Mouse (Mus musculus) adrenal gland, postnatal 36 days (tissue): ENCODE measurements around the gene Olfr279. TPM values are rescaled to one million over a fixed set of nuclear protein-coding genes. Genes with fewer than 3 reads are reported as not detected.

Experiments
- microRNA-seq: library from miRNA; unstranded; fragments of <30 nt; microRNA quantifications from one replicate; pipeline ENCODE4 v1.2.0, GENCODE M21; 2021
- total RNA-seq, 2 experiments: library from RNA; stranded (reverse); gene quantifications; 2 replicates each; pipeline ENCODE4 v1.2.3; 2021

Olfr279 gene
- total RNA-seq, 2 experiments from 2014 or later = not detected

Small RNA genes lying within 50 kb of the gene (microRNA-seq; reads per million reads assigned to microRNA genes)
- 16.2 reads per million, percentile 31 among the genes with 10 or more reads in this experiment for gene Mir1291

Other genes starting within 250 kb of the Olfr279 start
- not detected for gene H1fnt, start 235.1 kb upstream of the Olfr279 start, total RNA-seq
- gene Zfp641, start 196.2 kb upstream of the Olfr279 start, total RNA-seq = 1 to 10 TPM; 3.7 to 4.1 TPM
- gene Olfr285, start 175.0 kb upstream of the Olfr279 start, total RNA-seq = not detected
- not detected for gene Olfr284, start 151.4 kb upstream of the Olfr279 start, total RNA-seq
- not detected for gene Olfr283, start 111.5 kb upstream of the Olfr279 start, total RNA-seq
- gene Olfr282, start 61.2 kb upstream of the Olfr279 start, total RNA-seq = not detected
- gene Olfr281, start 39.8 kb upstream of the Olfr279 start, total RNA-seq = not detected
- not detected for gene OR5BS1P, start 22.5 kb upstream of the Olfr279 start, total RNA-seq
- gene Lalba, start 9.7 kb upstream of the Olfr279 start, total RNA-seq = not detected
- gene Kansl2, start 41.9 kb downstream of the Olfr279 start, total RNA-seq = 10 to 100 TPM; 88.0 to 91.3 TPM
- gene Ccnt1, start 78.5 kb downstream of the Olfr279 start, total RNA-seq = 10 to 100 TPM; 55.6 to 67.1 TPM
- gene 4930415O20Rik, start 78.6 kb downstream of the Olfr279 start, total RNA-seq = 1 to 10 TPM in 1 of 2 experiments, under 1 TPM in 1; 0.83 to 1.1 TPM
- gene Adcy6, start 117.7 kb downstream of the Olfr279 start, total RNA-seq = 10 to 100 TPM; 43.8 to 62.6 TPM
- 10 to 100 TPM; 10.2 to 13.3 TPM for gene Cacnb3, start 138.4 kb downstream of the Olfr279 start, total RNA-seq
- 10 to 100 TPM; 75.5 to 84.3 TPM for gene Ddx23, start 170.5 kb downstream of the Olfr279 start, total RNA-seq
- 1 to 10 TPM; 2.1 to 2.4 TPM for gene Rnd1, start 185.1 kb downstream of the Olfr279 start, total RNA-seq
- gene Ccdc65, start 215.8 kb downstream of the Olfr279 start, total RNA-seq = under 1 TPM; 0.23 to 0.26 TPM
- gene Fkbp11, start 235.8 kb downstream of the Olfr279 start, total RNA-seq = 1 to 10 TPM; 7.5 to 9.1 TPM